Mouse (Mus musculus) C2C12 (cell line): ENCODE measurements around the gene Agpat1.

ENCODE experiments used
- CTCF ChIP-seq: IDR thresholded peaks from one replicate; pipeline ENCODE4 v1.5.1; 2011; ENCODE audit not compliant: control insufficient read depth, insufficient read depth, insufficient read length
- MAX ChIP-seq: IDR thresholded peaks from one replicate; pipeline ENCODE4 v1.6.1; 2011; ENCODE audit warnings: mild to moderate bottlenecking, control low read depth
- MYOG ChIP-seq: IDR thresholded peaks from one replicate; pipeline ENCODE4 v1.6.1; 2011; ENCODE audit not compliant: control insufficient read depth, insufficient read length; ENCODE audit errors: extremely low read depth

- TF ChIP-seq CTCF = no peak
- no peak for TF ChIP-seq MAX
- TF ChIP-seq MYOG = no peak
Measured at GRCm38 (mm10) chr17:34563354-34563753, 40.7 kb upstream of the Agpat1 start.
